Mouse (Mus musculus): ENCODE measurements at regions not wholly inside any gene's neighbourhood (a gene's known extent, or its start where the extent isn't known, plus 50 kb on each side); places are given as distances from the start of the nearest gene placed in this dataset.

DNA sequence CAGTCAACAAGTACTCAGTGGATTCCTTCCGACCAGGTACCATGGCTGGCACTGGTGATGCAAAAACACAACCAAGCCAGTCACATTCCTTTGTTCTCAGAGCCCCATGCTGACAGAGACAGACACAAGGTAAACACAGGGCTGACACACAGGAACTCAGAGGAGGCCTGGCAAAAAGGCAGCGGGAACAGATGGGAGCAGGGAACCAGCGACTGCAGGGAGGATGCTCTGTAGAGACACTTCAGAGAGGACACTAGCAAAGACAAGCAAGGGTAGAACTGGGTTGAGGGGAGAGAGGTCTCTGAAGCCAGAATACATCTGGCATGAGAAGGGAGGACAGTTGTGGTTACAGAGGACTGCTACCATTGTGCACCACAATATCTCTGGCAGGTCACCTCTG, 133.6 kb downstream of the Tex36 start:
- DNase-seq (ENCODE audit: low spot score): no peak

DNA sequence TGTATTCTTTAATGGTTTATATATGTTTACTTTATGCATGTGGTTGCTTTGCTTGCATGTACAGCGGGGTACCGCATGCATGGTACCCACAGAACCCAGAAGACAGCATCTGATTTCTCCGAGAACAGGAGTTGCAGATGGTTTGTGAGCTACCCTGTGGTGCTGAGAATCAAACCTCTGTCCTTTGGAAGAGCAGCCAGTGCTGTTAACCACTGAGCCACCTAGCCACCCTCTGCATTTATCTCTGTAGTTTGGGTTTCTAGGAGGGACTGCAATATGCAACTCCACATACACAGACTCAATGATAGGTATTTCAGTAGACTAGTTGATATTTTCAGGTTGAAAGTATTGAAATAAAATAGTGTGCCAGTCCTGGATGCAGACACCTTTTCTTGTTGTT, 134.4 kb downstream of the Tex36 start:
- DNase-seq (ENCODE audit: low spot score): no peak

DNA sequence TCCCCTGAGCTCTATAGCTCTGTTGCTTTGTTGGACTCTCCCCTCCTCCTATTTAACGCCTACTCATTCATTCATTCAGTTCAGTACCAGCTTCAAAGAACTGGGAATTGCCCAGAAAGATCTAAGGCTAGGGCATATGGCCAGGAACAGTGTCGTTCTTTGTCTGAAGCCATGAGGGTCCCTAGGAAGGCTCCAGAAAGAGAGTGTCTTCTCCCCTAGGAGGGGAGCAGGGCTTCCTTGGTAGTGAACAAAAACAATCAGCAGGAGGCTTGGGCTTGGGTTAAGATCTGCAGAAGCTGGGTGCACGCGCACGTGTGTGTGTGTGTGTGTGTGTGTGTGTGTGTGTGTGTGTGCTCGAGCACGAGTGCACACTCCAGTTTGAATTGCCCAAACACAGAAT, 142.7 kb downstream of the Tex36 start:
- no peak for DNase-seq (ENCODE audit: low spot score)

DNA sequence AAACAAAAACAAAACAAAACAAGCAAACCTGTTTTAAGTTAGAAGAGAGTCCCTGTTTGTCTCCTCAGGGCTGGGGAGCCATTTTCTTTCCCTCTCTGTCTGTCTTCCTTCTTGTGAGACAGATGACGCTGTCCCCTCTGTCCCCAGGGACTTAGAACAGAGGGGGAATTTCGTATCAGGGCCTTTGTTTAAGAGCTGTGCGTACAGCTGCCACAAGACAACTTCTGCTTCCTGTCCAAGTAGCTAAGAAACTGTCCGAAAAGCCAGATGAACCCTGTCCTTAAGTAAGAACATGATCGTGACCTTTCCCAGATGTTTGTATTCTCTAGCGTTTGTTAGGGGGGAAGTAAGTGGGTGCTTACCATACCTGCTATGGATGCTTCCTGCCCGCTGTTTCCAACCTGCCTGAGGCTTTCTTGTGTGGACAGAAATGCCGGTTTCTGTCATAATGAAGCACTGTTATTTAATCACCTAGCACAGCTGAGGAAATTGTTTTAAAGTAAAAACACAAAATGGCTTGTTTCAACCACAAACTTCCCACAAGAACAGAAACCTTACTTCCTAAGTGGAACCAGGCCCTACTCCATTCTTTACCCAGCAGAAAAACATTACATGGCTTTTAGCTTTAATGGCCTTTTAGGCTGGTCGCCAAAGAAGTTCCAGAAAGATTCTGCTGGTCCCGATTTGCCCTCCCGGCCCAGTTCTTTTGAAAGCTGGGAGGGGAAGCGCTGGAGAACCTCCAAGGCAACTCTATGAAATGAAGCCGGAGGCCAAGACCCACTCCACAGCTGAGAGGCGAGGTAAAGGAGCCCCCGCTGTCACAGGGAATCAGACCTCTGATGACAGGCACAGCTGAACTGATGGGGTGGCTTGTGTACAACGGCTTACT, 144.3 kb downstream of the Tex36 start:
- no peak for DNase-seq (ENCODE audit: low spot score)

DNA sequence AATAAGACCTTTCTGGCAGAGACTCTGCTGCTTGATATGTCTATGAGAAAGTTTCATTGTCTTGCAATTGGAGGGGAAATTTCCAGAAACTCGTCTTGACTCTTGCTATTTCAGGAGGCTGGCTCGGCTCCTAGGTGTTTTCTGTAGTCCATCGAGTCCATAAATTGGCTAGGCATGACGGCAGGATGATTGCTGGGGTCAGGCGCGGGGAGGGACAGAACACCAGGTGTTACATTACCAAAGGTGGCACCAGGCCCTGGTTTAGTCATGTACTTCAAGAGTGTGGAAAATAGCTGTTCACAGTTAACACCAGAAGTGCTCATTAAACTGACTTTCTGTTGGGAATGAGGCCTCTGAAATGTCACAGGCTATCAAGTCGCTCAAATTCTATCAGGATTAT, 151.7 kb downstream of the Tex36 start:
- DNase-seq (ENCODE audit: low spot score): no peak

DNA sequence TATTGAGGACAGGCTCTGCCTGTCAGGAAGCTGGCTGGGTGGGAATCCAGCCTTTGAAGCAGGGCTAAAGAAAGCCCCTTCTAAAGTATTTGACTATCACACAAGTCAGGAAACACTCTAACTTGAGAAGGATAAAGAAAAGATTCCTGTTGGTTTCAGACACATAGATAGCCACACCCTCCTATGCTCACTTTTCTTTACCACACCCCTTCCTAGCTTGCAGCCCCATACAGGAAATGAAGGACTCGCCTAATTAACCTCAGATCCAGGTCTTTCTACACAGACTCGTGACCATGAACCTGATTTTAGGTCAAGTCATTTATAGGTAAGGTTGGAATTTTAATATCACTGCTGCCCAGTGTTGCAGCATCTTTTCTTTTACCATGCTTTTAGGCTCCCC, 154.9 kb downstream of the Tex36 start:
- DNase-seq (ENCODE audit: low spot score): no peak

DNA sequence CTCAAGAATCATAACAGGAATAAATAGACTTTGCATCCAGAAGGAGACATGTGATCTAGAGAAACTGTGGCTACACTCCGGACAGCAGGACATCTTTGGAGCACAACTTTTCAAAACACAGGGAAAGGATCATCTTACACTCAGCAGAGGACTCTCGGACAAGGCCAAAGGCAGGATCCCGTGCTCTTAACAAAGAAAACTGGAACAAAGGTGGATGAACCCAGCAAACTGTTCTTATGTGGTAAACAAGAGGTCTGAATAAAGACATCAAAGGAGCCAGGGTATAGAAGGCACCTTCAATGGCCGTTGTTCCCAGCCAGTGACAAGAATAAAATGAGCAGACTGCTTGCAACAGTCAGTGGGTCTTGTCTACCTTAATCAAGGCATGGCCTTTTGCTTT, 160.3 kb downstream of the Tex36 start:
- DNase-seq (ENCODE audit: low spot score): no peak

DNA sequence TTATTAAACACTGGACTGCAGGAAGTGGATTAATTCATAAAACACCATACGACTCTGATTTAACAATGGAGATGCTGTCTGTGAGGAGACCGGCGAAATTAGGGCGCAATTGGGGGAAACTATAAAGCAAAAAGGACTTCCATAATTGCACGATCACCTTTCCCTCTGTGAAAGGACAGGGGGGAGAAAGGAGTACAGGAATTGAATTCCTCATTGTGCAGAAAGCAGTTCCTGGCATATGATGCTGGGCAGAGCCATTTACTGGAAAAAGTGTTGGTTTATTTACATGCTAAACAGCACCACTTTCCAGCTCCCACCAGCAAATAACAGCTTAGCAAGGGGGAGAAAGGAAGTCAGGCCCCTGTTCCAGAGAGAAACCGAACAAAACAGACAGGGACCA, 160.8 kb downstream of the Tex36 start:
- DNase-seq (ENCODE audit: low spot score): no peak

DNA sequence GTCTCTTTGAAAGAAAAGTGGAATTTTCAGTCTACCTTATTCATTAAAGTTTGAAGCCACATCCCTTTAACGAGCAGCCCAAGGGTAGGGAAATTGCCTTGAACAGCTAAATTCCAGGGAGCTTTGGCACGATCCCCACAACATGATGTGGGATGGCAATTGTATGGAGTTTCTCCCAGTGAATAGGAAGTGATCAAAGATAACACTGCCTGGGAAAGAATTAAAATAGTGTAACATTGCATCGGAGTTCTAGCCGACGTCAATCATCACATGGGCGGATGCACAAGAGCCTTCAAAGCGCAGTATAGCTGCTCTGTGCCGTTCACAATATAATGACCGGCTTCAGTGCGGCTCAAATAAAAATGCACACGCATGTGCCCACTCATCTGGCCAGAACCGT, 161.2 kb downstream of the Tex36 start:
- no peak for DNase-seq (ENCODE audit: low spot score)

DNA sequence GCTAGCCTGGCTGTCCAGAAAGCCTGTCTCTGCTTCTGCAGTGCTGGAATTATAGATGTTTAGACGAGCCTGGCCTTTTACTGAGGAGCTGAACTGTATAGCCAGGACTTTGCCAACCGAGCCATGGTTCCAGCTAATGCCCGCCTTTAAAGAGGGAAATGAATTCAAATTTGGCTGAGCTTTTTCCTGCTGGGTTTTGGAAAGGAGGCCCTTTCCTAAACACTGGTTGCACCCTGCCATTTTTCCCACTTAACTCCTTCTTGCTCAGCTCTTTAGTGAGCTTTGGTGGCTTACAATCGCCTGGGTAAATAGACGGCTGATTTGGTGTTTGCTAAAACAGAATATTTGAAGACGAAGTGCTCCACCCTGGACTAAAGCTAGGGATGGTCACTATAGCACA, 161.9 kb downstream of the Tex36 start:
- DNase-seq (ENCODE audit: low spot score): no peak

DNA sequence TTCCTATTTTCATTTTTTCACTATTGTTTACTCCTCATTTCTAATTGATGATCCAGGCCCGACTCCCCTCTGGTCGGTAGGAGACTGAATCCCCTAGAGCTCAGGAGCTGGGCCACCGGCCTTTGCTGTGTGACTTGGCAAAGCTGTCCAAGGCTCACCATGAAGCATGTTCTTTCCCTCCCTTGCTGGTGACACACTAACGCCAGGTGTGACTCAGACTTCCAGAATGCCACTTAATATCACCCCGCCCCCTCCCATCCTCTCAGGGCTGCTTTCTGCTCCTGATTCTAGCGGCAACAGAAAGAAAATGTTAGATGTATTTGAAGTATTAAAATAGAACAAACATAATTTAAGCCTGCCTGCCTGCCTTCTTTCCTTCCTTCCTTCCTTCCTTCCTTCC, 163.3 kb downstream of the Tex36 start:
- DNase-seq (ENCODE audit: low spot score): no peak

DNA sequence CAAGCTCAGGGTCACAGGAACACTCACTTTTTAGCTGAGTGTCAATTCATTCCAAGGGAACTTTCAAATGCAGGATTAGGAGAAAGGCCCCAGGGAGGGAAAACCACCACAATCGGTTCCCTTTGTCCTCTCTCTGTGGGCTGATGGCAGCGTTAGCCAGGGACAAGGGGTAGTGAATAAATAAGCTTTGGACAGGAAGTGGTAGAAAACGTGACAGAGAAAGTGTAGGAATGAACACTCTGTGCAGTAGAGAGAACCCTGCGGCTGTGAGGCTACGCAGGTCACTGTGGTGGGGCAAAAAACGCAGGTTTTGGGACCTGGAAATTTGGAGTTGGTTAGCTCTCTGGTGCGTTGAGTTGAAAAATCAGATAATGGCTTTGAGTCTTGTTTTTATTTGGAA, 164.1 kb downstream of the Tex36 start:
- DNase-seq (ENCODE audit: low spot score): no peak

DNA sequence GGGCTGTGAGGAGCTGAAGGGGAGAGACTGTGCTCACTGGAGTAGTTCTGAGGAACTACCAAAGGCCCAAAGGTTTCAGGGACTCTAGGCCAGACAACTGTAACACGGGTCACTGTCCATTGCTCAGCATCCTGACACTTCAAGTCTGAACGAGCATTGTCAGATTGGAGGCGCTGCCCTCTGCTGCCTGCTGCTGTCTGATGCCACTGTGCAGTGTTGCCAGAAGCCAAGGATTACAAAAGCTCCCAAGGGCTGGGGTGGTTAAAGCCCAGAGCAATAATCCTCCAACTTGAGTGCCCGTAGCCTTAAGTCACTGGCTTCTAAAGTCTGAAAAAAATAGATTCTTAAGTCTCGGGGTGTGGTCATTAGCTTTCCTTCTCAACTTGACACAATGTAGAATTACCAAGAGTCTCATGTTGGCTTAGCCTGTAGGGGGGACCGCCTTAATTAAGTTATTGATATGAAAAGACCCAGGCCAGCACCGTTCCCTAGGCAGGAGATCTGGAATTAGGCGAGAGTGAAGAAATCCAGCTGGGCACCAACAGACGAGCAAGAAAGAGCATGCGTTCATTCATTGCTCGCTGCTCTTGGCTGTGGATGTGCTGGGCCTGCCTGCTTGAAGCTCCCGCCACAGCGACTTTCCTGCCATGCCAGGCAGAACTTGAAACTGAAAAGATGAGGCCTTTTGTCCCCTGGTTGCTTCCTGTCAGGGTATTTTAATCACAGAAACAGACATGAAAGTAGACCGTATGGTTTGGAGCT, 166.2 kb downstream of the Tex36 start:
- DNase-seq (ENCODE audit: low spot score): no peak

DNA sequence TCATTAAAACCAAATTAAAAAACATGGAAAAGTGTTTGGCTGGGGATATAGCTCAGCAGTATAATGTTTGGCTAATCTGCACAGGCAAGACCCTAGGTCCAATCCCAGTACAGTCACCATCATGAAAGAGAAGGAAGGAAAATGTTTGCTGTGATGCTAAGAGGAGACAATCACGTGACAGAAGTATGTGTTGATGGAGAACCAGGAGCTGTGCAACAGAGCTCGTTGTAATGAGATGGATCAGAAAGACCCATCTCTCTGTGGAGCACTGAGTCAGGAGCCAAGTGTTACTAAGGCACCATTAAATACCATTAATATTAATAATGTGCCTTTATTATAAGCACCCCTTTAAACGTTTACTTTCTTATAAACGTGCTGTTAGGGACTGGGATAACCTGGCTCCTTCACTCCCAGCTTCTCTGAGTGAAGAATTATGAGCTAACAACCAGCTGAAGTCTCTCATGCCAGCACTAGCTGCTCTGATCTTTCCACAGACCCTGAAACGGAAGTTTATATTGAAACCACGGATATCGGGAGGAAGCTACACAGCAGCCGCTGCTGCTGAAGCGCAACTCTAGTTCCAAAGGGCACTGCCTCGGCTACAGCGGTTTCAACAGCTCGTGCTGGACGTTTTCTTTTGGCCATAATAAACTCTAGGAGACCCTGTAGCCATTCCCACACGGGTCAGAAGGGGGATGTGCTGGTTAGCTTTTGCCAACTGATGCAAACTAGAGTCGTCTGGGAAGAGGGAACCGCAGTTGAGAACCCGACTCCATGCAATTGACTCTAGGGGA, 167.7 kb downstream of the Tex36 start:
- no peak for DNase-seq (ENCODE audit: low spot score)

DNA sequence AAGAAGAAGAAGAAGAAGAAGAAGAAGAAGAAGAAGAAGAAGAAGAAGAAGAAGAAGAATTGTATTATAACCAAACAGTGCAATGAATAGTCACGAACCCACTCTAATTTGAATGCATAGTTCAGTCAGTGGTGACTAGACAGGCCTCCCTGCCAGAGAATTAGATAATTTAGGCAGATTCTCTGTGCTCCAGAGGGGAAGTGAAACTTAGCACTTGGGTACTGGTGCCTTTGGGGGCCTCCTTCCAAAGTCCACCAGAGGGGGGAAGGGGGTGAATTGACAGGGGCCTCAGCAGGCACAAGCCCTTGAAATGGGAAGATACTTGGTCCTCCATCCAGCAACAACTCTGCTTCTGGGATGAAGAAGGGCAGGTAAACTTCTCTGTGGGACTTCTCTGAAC, 169.6 kb downstream of the Tex36 start:
- no peak for DNase-seq (ENCODE audit: low spot score)

DNA sequence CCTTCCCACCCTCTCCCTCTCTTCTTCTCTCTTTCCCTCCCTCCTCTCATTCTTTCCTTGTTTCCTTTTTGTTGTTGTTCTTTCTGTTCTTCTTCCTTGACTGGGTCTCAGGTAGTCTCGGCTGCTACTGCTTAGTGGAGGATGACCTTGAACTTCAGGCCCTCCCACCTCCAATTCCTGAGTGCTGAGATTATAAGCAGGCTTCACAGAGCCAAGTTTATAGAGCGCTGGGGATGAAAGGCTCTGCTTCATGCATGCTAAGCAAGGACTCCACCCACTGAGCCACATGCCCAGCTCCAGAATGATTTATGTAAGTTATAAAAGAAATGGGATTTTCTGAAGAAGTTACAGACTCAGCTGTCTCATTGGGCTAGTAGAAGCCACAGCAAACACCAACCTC, 199.9 kb downstream of the Tex36 start:
- no peak for DNase-seq (ENCODE audit: low spot score)

DNA sequence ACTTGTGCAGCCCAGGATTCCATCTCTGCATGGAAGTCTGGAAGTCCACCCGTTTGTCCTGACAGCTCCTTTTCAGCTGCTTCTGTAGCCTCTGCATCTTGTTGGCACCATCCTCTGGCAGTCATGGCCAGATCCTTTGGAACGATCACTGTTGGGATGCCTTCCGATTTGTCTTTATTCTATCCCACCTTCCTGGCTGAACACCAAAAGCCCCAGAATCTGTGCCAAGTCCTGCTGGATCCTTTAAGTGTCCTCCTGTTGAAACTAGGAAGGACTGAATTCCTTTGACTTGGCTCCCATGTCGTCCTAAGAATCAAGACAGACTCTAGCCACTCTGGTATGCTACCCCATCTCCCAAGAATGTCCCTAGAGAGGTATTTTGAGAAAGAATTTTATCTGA, 201.3 kb downstream of the Tex36 start:
- DNase-seq (ENCODE audit: low spot score): no peak

DNA sequence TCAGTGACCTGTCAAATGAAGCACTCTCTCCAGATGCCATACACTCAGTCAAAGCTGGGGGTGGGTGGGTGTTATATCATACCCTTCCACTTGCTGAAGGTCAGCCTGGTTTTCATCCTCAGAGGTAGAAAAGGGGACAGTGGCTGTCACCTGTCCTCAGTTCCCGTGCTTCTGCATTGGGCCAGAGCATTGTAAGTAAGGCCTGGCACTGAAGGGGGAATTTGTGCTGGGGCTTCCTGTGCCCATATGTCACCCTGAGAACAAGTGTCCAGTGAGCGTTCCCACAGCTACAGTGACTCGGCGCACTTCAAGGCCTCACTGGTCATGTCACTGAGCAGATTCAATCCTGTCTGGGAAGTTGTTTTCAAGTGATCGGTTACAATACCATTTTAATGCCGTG, 213.2 kb downstream of the Tex36 start:
- no peak for DNase-seq (ENCODE audit: low spot score)

DNA sequence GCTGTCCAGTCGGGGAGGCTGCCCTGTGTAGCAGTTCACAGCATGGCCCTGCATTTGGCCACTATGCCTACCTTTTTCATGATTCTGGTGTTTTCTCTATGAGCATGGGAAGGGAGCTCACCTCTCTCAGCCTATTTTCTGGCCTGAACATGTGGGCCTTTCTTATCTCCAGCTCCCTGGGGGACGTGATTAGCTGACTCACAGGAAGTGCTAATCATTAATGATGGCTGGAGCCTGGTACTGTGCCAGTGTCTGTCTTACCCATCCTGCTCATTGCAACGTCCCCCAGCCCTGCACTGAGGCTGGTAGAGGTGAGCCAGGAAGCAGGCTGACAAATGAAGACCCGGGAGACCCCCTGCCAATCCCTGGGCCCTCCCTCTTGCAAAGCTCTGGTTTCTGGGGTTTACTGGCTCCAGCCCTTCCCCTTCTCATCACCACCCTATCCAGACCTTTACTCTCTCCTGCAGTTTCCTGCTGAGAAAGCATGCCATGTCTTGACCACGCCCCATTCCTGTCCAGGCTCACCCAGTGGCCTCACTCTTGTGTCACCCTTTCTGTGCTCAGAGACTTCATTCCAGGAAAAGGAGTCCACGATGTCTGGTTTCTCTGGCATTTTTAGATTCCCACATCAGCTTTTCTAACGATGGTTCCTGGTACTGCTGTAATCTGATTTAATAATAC, 219.8 kb downstream of the Tex36 start:
- DNase-seq (ENCODE audit: low spot score): no peak

DNA sequence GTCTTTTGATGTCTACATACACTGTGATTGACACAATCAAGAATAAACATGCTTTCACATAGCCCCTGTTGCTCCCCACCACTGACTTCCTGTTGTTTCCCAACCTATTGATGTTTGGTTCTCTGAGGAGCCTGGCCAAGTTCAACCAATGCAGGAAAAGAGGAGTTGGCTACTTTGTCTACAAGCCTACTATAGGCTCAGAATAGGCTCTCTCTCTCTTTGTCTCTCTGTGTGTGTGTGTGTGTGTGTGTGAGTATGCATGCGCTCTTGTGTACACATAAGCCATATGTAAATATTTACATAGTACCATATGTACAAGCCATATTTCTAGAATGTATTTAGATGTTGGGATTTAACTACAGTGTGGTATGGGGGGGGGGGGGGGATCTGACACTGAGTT, 222.6 kb downstream of the Tex36 start:
- DNase-seq (ENCODE audit: low spot score): no peak

DNA sequence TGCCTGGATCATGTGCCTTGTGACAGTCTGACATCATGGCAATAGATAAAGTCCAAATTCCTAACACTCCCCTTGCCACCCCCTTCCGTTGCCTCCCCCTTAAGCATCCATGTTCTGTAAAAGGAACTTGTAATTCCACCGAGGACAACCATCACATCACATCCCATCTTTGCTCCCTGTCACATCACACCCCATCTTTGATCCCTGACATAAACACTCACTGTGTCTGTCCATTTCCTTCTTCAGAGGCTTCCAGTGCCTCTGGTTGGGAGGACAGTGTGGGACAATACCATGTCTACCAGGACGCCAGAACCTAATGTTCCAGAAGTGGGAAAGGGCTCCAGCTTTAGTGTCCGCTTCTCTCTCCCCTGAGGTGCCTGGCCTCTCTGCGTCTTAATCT, 223.6 kb downstream of the Tex36 start:
- no peak for DNase-seq (ENCODE audit: low spot score)

DNA sequence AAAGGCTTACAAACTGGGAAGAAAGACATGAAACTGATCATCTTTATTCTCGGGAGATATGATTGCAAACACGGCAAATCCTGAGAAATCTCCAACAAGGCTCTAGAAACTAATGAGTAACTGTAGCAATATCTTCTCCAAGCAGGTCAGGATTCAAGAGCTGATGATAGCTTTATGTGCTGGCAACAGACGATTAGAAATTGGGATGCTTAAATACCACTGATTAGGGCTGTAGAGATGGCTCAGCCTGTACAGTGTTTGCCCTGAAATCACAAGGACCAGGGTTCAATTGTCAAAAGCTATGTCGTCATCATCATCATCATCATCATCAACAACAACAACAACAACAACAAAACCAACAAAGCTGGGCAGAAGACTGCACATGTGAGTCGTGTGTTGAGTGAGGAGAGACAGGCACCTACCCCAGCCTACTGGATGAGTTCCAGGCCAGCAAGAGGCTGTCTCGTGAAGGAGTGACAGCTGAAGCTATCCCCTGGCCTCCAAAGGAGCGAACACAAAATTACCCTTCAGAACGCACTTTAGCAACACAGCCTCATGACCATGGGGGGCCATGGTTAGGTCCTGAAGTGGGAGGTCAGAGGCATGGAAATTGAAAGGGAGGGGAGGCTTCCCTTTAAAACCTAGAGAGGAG, 225.0 kb downstream of the Tex36 start:
- no peak for DNase-seq (ENCODE audit: low spot score)
